Mouse (Mus musculus) thymus, postnatal 0 days (tissue): ENCODE measurements around the gene Zfp827. TPM values are rescaled to one million over a fixed set of nuclear protein-coding genes. Genes with fewer than 3 reads are reported as not detected.
A peak's percentile ranks its signal among the peaks of the same experiment; 100 is the strongest.

Experiments used
- DNase-seq: peaks from one replicate; pipeline ENCODE4 v3.0.0-alpha.2; 2015; ENCODE audit warnings: low spot score
- polyA plus RNA-seq: library from polyadenylated mRNA; unstranded; fragments of >200 nt; fragmentation: Nextera tagmentation; extraction: Ambion mirVana; gene quantifications from 2 replicates; pipeline ENCODE4 v1.2.1, GENCODE M21; 2015

The Zfp827 gene
- 1.7 and 2.0 TPM in 2 replicates for polyA plus RNA-seq

DNA sequence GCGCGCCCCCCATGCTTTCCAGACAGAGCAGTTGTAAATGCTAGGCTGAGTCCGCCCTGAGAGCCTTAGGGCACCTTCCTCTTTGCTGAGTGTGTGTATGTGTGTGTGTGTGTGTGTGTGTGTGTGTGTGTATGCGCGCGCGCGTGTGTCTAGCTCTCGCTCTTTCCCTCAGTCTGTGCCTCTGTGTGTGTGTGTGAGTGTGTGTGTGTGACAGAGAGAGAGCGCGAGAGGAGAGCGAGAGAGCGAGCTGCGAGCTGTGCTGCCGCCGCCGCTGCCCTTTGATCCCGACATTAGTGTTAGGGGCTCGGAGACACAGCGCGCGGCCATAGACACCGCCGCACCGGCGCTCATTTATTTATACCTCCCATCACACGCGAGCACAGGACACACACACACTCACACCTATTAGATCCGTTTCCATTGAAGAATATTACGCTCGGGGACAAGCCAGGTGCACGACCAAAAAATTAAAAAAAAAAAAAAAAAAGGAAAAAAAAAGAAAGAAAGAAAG lies at the start of gene Zfp827:
Gene Zfp827, plus strand, starts transcription at position 461 of the 511 bp plus-strand sequence.
- DNase-seq, result peak; percentile 75

DNA sequence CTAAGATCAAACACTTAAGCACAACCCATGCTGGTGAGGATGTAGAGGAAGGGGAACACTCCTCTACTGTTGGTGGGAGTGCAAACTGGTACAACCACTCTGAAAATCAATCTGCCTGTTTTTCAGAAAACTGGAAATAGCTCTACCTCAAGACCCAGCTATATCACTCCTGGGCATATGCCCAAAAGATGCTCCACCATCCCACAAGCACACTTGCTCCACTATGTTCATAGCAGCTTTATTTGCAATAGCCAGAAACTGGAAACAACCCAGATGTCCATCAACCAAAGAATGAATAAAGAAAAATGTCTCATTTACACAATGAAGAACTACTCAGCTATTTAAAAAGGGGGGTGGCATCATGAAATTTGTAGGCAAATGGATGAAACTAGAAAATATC lies 23.9 kb upstream of the Zfp827 start:
- DNase-seq, result no peak

DNA sequence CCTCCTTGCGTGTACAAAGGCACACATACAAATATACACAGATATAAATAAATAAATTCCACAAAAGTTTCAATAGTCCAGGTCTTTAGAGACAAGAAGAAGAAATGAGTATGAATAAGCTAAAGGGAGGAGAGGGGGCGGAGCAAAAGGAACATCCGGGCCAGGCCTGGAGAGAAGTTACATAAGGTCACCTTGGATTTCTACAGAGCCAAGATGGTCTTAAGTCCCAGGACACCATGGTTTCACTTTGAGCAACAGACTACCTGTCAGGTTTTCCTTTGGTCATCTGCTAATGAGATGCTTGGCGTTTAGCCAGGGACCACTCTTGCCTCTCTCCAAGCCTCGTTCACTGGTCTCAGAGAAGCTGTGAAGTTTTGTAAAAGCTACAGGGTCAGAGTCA lies 13.2 kb upstream of the Zfp827 start:
- no peak for DNase-seq

DNA sequence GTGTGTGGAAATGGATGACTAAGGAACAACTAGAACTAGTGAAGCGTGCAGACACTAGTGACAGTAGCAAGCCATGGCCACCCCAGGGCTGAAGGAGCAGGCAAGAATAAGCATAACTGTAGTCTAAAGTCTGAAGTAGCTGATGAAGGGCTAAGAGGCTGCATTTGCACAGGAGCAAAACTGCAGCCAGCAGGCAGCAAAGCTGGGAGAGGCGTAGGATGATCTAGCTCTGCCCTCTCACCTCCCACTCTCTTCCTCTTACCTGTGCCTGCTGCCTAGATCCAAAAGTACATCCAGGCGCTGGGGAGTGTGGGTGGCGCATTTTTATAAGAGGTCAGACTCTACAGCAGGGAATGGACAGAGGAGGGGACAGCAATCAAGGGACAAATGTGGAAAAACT lies 12.2 kb upstream of the Zfp827 start:
- no peak for DNase-seq

DNA sequence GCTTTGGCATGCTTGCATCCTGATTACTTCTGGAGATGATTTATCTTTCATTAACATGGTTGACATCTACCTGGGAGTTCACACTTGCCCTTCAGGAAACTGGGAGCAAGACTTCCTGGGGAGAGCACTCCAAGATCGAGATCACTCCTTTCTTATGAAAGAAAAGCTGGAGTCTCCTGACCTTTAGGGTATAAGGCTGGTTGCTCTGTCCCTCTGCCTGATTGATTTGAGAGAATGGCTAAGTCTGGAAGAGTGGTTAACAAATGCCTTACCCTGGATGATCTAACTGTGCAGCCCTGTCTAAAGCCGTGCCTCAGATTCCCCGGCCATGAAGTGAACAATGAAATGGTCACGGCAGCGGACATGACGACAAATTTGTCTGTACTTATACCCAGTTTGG lies 11.7 kb upstream of the Zfp827 start:
- DNase-seq, result no peak

DNA sequence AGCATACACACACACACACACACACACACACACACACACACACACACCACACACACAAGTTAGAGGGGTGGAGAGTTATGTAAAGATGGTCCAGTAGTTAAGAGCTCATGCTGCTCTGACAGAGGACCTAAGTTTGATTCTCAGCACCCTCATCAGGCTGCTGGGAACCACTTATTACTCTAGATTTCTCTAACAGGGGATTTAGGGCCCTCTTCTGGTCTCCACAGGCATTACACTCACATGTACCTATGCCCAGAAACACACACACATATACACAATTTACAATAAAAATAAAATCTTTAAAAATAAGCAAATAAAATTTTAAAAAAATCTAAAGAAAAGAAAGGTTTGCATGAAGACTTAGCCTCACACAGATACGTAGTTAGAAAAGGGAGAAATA lies 4.3 kb upstream of the Zfp827 start:
- DNase-seq, result no peak

DNA sequence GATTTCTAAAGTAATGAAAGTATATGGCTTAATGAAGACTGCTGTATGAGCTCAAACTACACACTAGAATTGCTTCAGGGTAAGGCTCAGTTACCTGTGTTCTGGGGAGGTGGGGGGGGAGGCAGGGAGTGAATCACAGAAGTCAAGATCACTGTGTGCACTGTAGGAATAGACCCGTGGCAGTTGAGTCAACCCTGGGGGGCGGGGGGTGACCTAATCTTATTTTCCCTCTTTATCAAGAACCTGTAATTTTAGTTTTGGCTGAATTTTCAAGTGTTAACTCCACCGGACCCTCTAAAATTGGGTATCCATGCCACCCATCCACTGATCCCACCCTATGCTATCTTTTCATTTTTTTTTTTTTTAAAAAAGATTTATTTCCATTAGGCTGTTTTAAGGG lies 918 bp upstream of the Zfp827 start:
- DNase-seq, result no peak

DNA sequence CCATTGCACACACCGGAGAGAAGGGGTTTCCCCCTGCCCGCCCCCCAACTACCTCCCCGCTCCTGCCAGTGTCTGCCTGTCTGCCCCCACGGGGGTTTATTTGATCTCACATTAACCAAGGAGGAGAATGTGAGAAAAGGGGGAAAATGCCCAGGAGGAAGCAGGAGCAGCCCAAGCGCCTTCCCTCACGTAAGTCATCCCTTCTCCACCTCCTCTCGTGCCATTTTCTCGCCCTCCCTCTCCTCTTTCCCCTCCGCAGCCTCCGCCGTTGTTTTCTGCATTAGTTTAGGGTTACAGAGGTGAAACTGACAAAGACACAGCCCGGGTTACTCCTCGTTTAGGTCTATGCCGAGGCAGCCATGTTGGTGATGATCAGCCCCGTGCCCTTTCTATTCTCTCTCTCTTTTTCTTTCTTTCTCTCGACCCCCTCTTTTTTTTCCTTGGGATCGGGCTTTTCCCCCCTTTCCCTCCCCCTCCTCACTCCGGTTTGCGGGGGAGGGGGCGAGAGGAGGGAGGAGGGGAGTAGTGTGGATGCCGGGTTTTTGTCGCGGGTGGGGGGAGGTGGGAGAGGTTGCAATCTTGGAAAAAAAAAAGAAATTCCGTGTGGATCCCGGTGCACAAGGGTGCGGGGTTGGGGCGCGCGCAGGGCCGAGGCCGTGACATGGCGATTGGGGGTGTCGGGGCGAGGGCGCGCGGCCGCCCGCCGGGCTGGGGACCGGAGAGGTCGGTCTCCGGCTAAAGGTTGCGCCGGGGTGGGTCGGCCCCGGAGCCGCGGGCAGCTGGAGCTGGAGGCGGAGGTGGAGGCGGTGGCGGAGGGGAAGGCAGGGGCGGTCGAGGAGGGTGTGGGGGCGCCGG lies 531 bp downstream of the Zfp827 start:
- peak; percentile 61 for DNase-seq

DNA sequence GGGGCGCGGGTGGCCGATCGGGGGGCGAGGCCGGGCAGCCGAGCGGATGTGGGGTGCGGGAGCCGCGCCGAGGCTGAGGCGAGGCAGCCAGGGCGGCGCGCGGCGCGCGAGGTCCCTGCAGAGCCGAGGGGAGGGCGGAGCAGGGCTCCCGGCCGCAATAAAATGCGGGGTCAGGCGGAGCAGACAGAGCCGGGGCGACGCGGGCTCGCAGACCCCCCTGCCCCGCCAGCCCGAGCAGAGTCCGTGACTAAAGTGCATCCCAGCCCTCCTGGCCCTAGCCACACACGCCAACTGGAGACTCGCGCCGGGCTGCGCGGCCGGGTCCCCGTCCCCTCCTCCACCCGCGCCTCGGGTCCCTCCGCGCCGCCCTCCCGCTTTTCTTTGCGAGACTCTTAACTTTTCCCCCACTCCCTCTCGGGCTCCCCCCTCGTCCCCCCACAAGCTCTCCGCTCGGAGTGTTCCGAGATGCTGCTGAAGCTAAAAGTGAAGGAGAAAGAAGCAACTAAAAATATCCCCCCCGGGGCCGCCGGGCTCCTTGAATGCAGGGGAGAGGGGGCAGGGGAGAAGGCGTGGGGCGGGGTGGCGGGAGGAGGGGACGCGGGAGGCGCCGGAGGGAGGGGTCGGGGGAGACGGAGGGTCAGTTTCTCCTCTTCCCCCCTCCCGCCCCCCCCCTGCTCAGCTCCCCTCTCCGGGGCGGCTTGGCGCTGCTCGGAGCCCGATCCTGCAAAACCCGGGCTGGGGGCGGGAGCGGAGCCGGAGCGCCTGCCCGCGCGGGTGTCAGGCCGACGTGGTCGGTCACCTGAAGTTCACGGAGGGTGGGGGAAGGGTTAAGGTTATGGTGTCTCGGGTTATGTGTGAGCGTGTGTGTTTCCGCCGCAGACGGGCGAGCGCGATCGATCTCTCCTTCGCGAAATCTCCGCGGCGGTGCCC lies 1.4 kb downstream of the Zfp827 start:
- peak; percentile 63 for DNase-seq

DNA sequence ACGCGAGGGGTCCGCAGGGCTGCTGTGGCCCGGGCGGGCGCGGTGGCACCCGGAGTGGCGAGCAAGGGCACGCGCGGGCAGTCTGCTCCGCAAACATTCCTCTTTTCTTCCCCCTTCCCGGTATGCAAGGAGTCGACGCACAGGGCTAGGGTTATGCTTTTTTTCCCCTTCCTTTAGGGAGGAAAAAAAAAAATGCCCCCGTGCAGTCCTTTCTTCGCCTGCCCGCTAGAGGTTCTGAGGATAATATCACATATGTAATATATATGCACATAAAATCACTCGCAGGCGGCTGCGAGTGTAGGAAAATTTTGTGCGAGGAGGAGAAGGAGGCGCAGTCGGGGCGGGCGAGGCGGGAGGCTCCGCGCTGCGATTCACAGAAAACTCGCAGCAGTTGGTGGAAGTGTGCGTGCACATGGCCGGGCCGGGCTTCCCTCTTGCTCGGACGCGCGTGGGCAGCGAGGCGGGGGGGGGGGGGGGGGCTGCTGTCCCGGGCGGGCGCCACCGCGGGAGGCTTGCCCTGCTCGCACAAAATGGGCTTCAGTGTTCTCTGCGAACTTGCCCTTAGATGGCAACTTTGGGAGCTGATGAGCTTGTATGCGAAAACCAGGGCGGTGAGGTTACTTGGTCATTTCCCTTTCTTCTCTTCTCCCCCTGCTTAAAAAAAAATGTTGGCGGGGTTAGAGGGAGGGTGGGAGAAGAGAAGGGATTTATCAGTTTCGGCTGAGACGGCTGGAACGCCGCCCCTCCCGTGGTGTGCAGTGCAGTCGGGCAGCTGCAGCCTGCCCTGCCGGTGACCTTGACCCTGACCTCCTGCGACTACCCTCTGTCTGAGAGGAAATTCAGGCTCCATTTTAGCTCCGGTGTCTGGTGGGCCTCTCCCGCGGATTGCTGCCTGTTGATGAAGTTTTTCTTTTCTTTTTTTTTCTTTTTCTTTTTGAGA lies 2.4 kb downstream of the Zfp827 start:
- DNase-seq, result peak; percentile 28

DNA sequence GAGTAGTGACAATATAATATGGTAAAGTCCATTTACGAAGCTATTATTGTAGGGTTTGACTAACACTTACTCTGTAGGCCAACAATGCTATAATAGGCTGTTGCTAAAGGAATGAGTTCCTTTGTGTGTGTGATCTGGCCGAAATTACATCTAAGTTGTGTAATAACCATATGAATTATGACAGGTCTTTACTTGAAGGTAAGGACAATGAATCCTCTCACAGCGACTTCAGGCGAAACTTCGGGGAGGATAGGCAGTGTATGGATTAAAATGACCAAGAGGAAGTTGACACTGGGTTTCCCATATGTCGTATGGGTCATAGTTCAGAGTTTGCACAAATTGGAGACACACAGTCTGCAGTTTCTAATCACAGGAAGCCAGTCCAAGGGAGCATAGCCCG lies 9.3 kb downstream of the Zfp827 start:
- DNase-seq, result no peak

DNA sequence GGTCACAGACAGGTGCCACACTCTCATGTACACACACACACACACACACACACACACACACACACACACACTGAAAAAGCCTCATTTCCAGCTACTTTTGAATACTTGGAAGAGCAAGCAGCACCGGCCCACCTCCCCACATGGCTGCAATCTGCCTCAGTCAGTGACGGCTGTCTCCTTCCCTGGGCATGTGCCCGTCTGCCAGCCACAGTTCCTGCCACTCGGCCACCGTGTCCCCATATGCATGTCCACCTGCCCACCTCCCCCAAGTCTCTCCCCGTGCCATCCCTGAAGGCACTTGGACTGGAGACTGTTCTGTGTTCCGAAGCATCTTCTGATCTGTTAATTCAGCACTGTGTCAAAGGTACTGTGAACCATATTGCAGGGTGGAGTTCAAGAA lies 9.8 kb downstream of the Zfp827 start:
- DNase-seq, result no peak

DNA sequence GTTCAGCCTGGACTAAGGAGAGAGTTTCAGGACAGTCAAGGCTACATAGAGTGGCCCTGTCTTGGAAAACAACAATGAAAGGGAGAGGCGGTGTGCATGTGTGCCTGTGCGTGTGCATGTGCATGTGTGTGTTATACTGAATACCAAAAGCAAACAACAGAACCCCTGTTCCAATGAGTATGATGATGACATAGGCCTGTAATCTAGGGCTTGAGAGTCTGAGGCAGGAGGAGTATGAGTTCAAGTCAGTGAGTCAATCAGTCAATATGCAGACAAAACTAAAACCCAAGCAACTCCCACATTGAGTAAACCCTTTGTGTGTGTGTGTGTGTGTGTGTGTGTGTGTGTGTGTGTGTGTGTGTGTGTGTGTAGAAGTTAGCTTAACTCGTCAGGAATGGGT lies 13.2 kb downstream of the Zfp827 start:
- no peak for DNase-seq

DNA sequence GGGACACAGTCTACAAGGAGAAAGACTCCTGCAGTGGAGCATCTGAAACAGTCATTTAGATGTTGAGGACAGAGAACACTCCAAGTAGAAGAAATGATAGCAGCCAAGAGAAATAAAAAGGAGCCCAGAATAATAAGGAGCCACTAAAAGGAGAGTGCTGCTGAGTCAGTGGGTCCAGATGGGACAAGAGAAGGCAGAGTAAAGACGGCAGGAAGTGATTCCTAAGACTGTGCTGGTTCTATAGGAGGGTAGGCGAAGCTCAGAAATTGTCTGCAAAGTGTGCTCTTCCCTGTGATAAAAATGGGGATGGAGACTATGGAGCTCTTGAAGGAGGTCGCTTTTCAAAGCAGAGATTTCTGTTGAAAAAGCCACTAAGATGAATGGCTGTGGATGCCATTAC lies 14.0 kb downstream of the Zfp827 start:
- DNase-seq, result no peak

DNA sequence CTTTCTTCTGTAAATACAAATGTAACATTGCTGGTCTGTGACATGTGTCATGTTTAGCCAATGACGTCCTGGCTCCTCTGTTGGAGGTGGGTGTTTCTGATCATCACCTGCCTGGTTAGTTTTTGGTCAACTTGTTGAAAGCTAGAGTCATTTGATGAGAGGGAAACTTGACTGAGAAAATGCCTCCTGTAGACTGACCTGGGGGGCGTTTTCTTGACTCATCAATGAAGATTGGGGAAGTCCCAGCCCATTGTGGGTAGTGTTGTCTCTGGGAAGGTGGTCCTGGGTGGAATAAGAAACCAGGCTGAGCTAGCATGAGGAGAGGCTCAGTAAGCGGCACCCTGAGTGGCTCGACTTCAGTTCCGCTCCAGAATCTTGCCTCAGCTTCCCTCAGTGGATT lies 16.4 kb downstream of the Zfp827 start:
- DNase-seq, result no peak

DNA sequence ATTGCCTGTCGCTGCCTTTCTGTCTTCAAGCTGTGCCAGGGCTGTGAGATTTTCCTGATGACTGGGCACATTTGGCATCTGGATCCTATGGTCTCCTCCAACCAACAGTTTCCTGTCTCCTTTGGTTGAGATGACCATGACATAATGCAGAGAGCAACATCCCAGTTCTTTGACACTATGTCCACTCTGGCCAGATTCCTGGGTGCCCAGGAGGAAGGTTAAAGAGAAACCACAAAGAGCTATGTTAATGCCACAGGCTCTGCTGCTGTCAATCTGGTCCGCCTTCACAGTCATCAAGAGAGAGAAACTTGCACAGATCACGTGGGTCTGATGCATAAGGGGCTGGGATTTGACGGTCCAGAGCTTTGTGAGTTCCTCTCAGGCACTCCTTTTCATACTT lies 18.4 kb downstream of the Zfp827 start:
- DNase-seq, result no peak

DNA sequence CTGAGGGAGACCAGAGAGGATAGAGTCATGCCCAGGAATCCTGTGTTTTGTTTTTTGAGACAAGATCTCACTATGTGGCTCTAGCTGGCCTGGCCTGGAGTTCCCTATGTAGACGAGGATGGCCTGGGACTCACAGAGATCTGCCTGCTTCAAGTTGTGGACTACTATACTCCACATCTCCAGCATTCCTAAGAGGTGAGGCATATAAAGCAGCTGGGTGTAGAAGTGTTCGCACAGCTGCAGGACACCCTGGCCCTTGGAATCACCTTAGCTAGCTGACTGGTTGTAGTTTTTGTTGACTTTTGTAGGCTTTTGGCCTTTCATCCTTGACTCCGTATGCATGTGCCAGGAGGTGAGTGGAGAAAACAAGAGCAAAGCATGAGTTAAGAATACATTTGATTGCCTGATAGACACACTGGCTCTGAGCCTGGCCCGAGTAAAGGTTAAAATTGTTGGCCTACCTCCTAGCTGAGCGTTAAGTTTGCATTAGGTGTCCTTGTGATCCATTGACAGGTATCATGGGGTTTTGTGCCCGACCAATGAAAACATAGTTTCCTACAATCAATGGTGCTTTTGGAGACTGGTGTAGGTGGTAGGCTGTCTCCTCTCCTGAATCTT lies 20.3 kb downstream of the Zfp827 start:
- DNase-seq, result no peak

DNA sequence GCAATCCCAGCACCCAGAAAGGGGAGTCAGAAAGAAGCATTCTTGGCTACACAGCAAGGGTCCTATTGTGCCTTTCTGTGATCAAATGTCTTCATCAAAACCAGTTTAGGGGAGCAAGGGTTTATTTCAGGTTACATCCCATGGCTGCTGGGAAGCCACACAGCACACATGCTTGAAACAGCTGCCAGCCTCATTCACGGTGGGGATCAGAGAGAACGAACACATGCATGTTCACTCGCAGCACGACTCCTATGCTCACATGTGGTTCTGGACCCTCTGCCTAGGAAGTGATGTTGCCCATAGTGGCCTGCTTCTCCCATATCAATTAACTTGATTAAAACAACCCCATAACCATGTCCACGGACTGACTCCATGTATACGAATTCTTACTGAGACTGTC lies 26.0 kb downstream of the Zfp827 start:
- no peak for DNase-seq

DNA sequence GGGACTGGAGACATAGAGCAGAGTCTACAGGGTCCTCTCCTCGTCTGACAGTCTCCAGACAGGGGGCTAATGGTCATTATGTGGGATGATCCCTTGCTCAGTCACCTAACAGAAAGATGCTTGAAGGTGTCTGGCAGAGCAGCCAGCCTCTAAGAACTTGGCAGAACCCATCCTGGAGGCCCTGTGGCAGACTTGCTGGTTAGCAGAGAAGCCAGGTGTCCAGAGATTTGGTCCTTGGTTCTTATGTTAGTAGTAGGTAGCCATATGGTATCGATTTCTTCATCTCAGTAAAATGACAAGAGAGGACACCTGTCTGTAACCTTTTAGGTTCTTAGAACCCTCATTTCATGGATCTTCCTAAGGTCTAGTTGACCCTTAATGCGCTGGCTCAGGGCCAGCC lies 28.9 kb downstream of the Zfp827 start:
- DNase-seq, result no peak

DNA sequence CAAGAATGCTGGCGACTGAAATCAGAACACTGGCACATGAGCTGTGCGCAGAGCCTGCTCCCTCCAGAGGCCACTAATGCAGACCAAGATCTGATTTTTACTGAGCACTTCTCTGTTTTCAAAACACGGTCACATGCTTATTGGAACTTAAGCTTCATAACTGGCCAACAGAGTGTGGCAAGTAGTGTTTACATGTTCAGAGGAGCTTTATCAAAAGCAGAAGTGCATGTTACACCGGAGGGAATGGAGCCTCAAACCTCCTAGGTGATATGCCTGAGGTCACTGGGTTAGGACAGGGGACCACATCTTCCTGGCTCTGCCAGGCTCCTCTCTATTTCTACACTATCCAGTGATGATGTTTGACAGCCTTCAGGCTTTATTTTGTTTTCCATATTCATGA lies 31.1 kb downstream of the Zfp827 start:
- DNase-seq, result no peak
